Mouse (Mus musculus) liver, embryonic 12.5 days (tissue): ENCODE results near the gene Gm21988. TPM values are rescaled to one million over a fixed set of nuclear protein-coding genes. Genes with fewer than 3 reads are reported as not detected.

ENCODE experiments used
- ATAC-seq: fragments of 200-750 bp; cut with Nextera tagmentation; 2 replicates; pipeline ENCODE4 v1.8.0; 2017; ENCODE audit warnings: moderate number of reproducible peaks, mild to moderate bottlenecking, moderate library complexity
- H3K27ac ChIP-seq: fragments of 300-500 bp; sonication (generic); 2 replicates; pipeline ENCODE4 v1.5.1; 2016; ENCODE audit warnings: mild to moderate bottlenecking
- H3K27me3 ChIP-seq: fragments of 300-500 bp; sonication (generic); replicated peaks from 2 replicates; pipeline ENCODE4 v1.6.1; 2016; ENCODE audit warnings: mild to moderate bottlenecking, moderate library complexity
- H3K36me3 ChIP-seq: fragments of 300-500 bp; sonication (generic); 2 replicates; pipeline ENCODE4 v1.6.1; 2016; ENCODE audit warnings: mild to moderate bottlenecking, moderate library complexity
- H3K4me1 ChIP-seq: fragments of 300-500 bp; sonication (generic); 2 replicates; pipeline ENCODE4 v1.6.1; 2016
- H3K4me2 ChIP-seq: fragments of 300-500 bp; sonication (generic); 2 replicates; pipeline ENCODE4 v1.6.1; 2016; ENCODE audit warnings: mild to moderate bottlenecking, moderate library complexity
- H3K4me3 ChIP-seq: fragments of 300-500 bp; sonication (generic); 2 replicates; pipeline ENCODE4 v1.5.1; 2016; ENCODE audit warnings: mild to moderate bottlenecking, moderate library complexity
- H3K9ac ChIP-seq: fragments of 300-500 bp; sonication (generic); 2 replicates; pipeline ENCODE4 v1.6.1; 2016; ENCODE audit warnings: mild to moderate bottlenecking, moderate library complexity
- H3K9me3 ChIP-seq: fragments of 300-500 bp; sonication (generic); replicated peaks from 2 replicates; pipeline ENCODE4 v1.6.1; 2016; ENCODE audit warnings: mild to moderate bottlenecking, moderate library complexity
- WGBS: fragments of 180-500 bp; shearing (Covaris S2); methylation state at CpG from one replicate; pipeline ENCODE4 v1.1.7; 2016; ENCODE audit not compliant: insufficient replicate concordance; 5-methylcytosine and 5-hydroxymethylcytosine counted together
- polyA plus RNA-seq: library from polyadenylated mRNA; unstranded; fragments of >200 nt; fragmentation: Nextera tagmentation; extraction: Ambion mirVana; gene quantifications from 2 replicates; pipeline ENCODE4 v1.2.1, GENCODE M21; 2016

The Gm21988 gene
- polyA plus RNA-seq, 1 experiment from 2014 or later, result 6.2 TPM

- Histone ChIP-seq H3K36me3 (peaks cover under 1% of the 10 kb centered on the region; the same call in 1 of the 2 replicates), H3K9me3 (no peaks in the 10 kb centered on the region), H3K4me2 (peak overlapping the region; percentile 24), H3K4me3 (no peak overlapping the region), H3K9ac (0 out of 2 replicates have a peak overlapping the region, but pooled peaks have one; percentile 8), H3K4me1 (peaks cover 87% of the 10 kb centered on the region), H3K27me3 (peaks cover 34% of the 10 kb centered on the region), H3K27ac (peak overlapping the region; percentile 53)
- no peak for ATAC-seq
- 44% methylated on average over 9 of the region's 9 CpGs for WGBS
Observed at GRCm38 (mm10) chr11:70223724-70224123, 15.9 kb downstream of the Gm21988 start.

GRCm38 (mm10) chr11:70221603-70222500, 17.8 kb downstream of the Gm21988 start:
- Histone ChIP-seq H3K4me3 (peak overlapping the region; percentile 76), H3K4me2 (peak overlapping the region; percentile 97), H3K4me1 (peaks cover 78% of the 10 kb centered on the region), H3K27ac (peak overlapping the region; percentile 97), H3K36me3 (peaks cover 16% of the 10 kb centered on the region), H3K9me3 (no peaks in the 10 kb centered on the region), H3K27me3 (peaks cover 22% of the 10 kb centered on the region), H3K9ac (peak overlapping the region; percentile 88)
- peak; percentile 85 for ATAC-seq
- 3% methylated on average over 14 of the region's 14 CpGs for WGBS

- WGBS, result under 1% methylated on average over 28 of the region's 28 CpGs
Observed at GRCm38 (mm10) chr11:70220731-70221602, 18.7 kb downstream of the Gm21988 start, which contains the start of gene Slc16a13. TSS of gene Slc16a13 (minus strand) at chr11:70221064.

GRCm38 (mm10) chr11:70220323-70220722, 19.3 kb downstream of the Gm21988 start:
- WGBS, result 2% methylated on average over 24 of the region's 24 CpGs
- Histone ChIP-seq H3K4me1 (peaks cover 66% of the 10 kb centered on the region), H3K4me2 (peak overlapping the region; percentile 97), H3K27me3 (peaks cover 22% of the 10 kb centered on the region), H3K27ac (peak overlapping the region; percentile 97), H3K9ac (peak overlapping the region; percentile 88), H3K36me3 (peaks cover 20% of the 10 kb centered on the region), H3K9me3 (no peaks in the 10 kb centered on the region), H3K4me3 (peak overlapping the region; percentile 76)
- ATAC-seq, result no peak

More at GRCm38 (mm10) chr11:70220731-70221602, 18.7 kb downstream of the Gm21988 start, which contains the start of gene Slc16a13:
- peak; percentile 87 for ATAC-seq
- Histone ChIP-seq H3K9ac (peak within 1 kb of the TSS; percentile 88), H3K36me3 (peaks cover 20% of the 10 kb centered on the region), H3K27me3 (peaks cover 22% of the 10 kb centered on the region), H3K4me1 (peaks cover 69% of the 10 kb centered on the region), H3K27ac (peak within 1 kb of the TSS; percentile 97), H3K4me3 (peak within 1 kb of the TSS; percentile 76), H3K9me3 (no peaks in the 10 kb centered on the region), H3K4me2 (peak within 1 kb of the TSS; percentile 97)

GRCm38 (mm10) chr11:70219873-70220272, 19.8 kb downstream of the Gm21988 start:
- 53% methylated on average over 7 of the region's 7 CpGs for WGBS
- Histone ChIP-seq H3K27ac (peak overlapping the region; percentile 97), H3K4me2 (peak overlapping the region; percentile 97), H3K4me3 (peak overlapping the region; percentile 76), H3K9me3 (no peaks in the 10 kb centered on the region), H3K36me3 (peaks cover 20% of the 10 kb centered on the region), H3K9ac (peak overlapping the region; percentile 88), H3K4me1 (peaks cover 66% of the 10 kb centered on the region), H3K27me3 (peaks cover 26% of the 10 kb centered on the region)
- no peak for ATAC-seq

GRCm38 (mm10) chr11:70218741-70219470, 20.7 kb downstream of the Gm21988 start:
- Histone ChIP-seq H3K27ac (peak overlapping the region; percentile 32; the same call in 1 of the 2 replicates), H3K9me3 (no peaks in the 10 kb centered on the region), H3K4me3 (peak overlapping the region; percentile 76), H3K9ac (no peak overlapping the region), H3K4me2 (peak overlapping the region; percentile 97), H3K27me3 (peaks cover 36% of the 10 kb centered on the region), H3K4me1 (peaks cover 66% of the 10 kb centered on the region), H3K36me3 (peaks cover 20% of the 10 kb centered on the region)
- 83% methylated on average over 15 of the region's 15 CpGs for whole genome bisulfite sequencing
- ATAC-seq, result no peak

- Histone ChIP-seq H3K9ac (no peak overlapping the region), H3K27me3 (peaks cover 44% of the 10 kb centered on the region), H3K4me2 (peak overlapping the region; percentile 97; the same call in 1 of the 2 replicates), H3K36me3 (peaks cover 20% of the 10 kb centered on the region), H3K27ac (0 out of 2 replicates have a peak overlapping the region, but pooled peaks have one; percentile 32), H3K4me3 (no peak overlapping the region), H3K9me3 (no peaks in the 10 kb centered on the region), H3K4me1 (peaks cover 63% of the 10 kb centered on the region)
- 60% methylated on average over 4 of the region's 4 CpGs for WGBS
- no peak for ATAC-seq
Observed at GRCm38 (mm10) chr11:70218039-70218438, 21.6 kb downstream of the Gm21988 start.

- no peaks in the 10 kb centered on the region for H3K9me3 ChIP-seq
- no peak overlapping the region for H3K9ac ChIP-seq
- H3K4me3 ChIP-seq, result no peak overlapping the region
- H3K27me3 ChIP-seq, result peaks cover 62% of the 10 kb centered on the region
- peaks cover 20% of the 10 kb centered on the region for H3K36me3 ChIP-seq
- no peak overlapping the region for H3K27ac ChIP-seq
- H3K4me2 ChIP-seq, result no peak overlapping the region
- WGBS, result 62% methylated on average over 3 of the region's 3 CpGs
- peaks cover 50% of the 10 kb centered on the region for H3K4me1 ChIP-seq
- no peak for ATAC-seq
Observed at GRCm38 (mm10) chr11:70216103-70216502, 23.5 kb downstream of the Gm21988 start.

- peaks cover 49% of the 10 kb centered on the region for H3K4me1 ChIP-seq
- H3K4me3 ChIP-seq, result no peak overlapping the region
- WGBS, result 23% methylated on average over 22 of the region's 22 CpGs
- H3K9me3 ChIP-seq, result no peaks in the 10 kb centered on the region
- no peak overlapping the region for H3K4me2 ChIP-seq
- peaks cover 70% of the 10 kb centered on the region for H3K27me3 ChIP-seq
- peaks cover 20% of the 10 kb centered on the region for H3K36me3 ChIP-seq
- no peak overlapping the region for H3K9ac ChIP-seq
- no peak for ATAC-seq
- H3K27ac ChIP-seq, result no peak overlapping the region
Observed at GRCm38 (mm10) chr11:70215301-70215700, 24.3 kb downstream of the Gm21988 start.

GRCm38 (mm10) chr11:70214856-70215209, 24.8 kb downstream of the Gm21988 start:
- Histone ChIP-seq H3K9me3 (no peaks in the 10 kb centered on the region), H3K4me1 (peaks cover 44% of the 10 kb centered on the region), H3K9ac (no peak overlapping the region), H3K36me3 (peaks cover 20% of the 10 kb centered on the region), H3K27ac (no peak overlapping the region), H3K4me2 (peak overlapping the region; percentile 60), H3K27me3 (peaks cover 70% of the 10 kb centered on the region), H3K4me3 (peak overlapping the region; percentile 41)
- WGBS, result 4% methylated on average over 18 of the region's 18 CpGs
- no peak for ATAC-seq
